21 mouse cellular contexts compared by ENCODE assay signal in genomic region chr10:96499274-96499673, GRCm38 (mm10).
"Had no signal": no experiment of that assay in that cellular context is flagged by ENCODE, and none has a peak within 500 bp of the region (broad histone marks: within the 10 kb centered on the region; RNA-seq: fewer than 3 reads in every experiment).

No protein-coding gene starts in this region.

- H3K27ac ChIP-seq: limb, embryonic 10.5 days; limb, embryonic 13.5 days; liver, embryonic 12.5 days; liver, embryonic 15.5 days; midbrain, embryonic 15.5 days; neural tube, embryonic 12.5 days; neural tube, embryonic 15.5 days; stomach, embryonic 15.5 days had no signal

- H3K9me3 ChIP-seq: limb, embryonic 10.5 days; limb, embryonic 13.5 days; liver, embryonic 12.5 days; liver, embryonic 15.5 days; midbrain, embryonic 15.5 days; neural tube, embryonic 12.5 days; neural tube, embryonic 15.5 days; stomach, embryonic 15.5 days had no signal

- ATAC-seq: inflammation-experienced regulatory T-cells, adult 6 months; intestine, embryonic 16.5 days; liver, embryonic 12.5 days; midbrain, embryonic 15.5 days had no signal

- H3K4me2 ChIP-seq: limb, embryonic 13.5 days; liver, embryonic 12.5 days; liver, embryonic 15.5 days; midbrain, embryonic 11.5 days; midbrain, embryonic 15.5 days; neural tube, embryonic 12.5 days; neural tube, embryonic 15.5 days; stomach, embryonic 15.5 days had no signal

- H3K4me3 ChIP-seq: limb, embryonic 10.5 days; limb, embryonic 13.5 days; liver, embryonic 12.5 days; liver, embryonic 15.5 days; midbrain, embryonic 15.5 days; neural tube, embryonic 12.5 days; neural tube, embryonic 15.5 days; stomach, embryonic 15.5 days had no signal

- H3K4me1 ChIP-seq: limb, embryonic 10.5 days; limb, embryonic 13.5 days; liver, embryonic 12.5 days; liver, embryonic 15.5 days; midbrain, embryonic 15.5 days; neural tube, embryonic 12.5 days; neural tube, embryonic 15.5 days; stomach, embryonic 15.5 days had no signal

- H3K36me3 ChIP-seq: limb, embryonic 10.5 days; limb, embryonic 13.5 days; liver, embryonic 12.5 days; liver, embryonic 15.5 days; midbrain, embryonic 15.5 days; neural tube, embryonic 12.5 days; neural tube, embryonic 15.5 days; stomach, embryonic 15.5 days had no signal

- H3K27me3 ChIP-seq: limb, embryonic 13.5 days; liver, embryonic 12.5 days; liver, embryonic 15.5 days; midbrain, embryonic 15.5 days; neural tube, embryonic 12.5 days; neural tube, embryonic 15.5 days; stomach, embryonic 15.5 days had no signal

- DNase-seq: kidney, adult 18-20 months; kidney, adult 9 months; kidney, postnatal 14 days; kidney, postnatal 4 days; liver; right cerebral cortex, adult 18-20 months; right cerebral cortex, postnatal 14 days; right cerebral cortex, postnatal 4 days; thymus, adult 18-20 months; thymus, postnatal 36 days had no signal

- H3K9ac ChIP-seq: limb, embryonic 13.5 days; liver, embryonic 12.5 days; liver, embryonic 15.5 days; midbrain, embryonic 15.5 days; neural tube, embryonic 12.5 days; neural tube, embryonic 15.5 days; stomach, embryonic 15.5 days had no signal
